Mouse (Mus musculus) kidney, adult 9 months (tissue): Measurements from ENCODE around the gene Ropn1l.

Experiments used
- DNase-seq: peaks from one replicate; pipeline ENCODE4 v3.0.0; 2022

Ropn1l gene

GRCm38 (mm10) chr15:31453098-31453916 is at the start of gene Ropn1l:
TSS of gene Ropn1l (minus strand) at chr15:31453737.
- DNase-seq, result peak; percentile 94

DNA sequence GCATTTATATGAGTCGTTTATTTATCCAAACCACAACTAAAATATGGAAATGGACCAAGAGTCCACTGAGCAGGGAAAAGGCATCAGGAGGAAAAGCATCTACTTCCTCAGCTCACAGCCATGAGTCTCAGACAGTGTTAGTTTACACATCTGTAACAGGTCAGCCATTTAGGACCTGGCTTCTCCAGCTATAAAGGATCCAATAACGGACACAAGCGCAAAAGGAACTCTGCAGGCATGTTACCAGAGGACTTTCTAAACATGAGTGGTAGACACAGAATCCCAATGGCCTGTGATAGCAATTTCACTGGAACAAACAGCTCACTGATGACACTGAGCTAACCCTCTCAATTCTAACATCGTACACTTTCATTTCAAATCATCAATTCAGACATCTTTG is 49.5 kb upstream of the Ropn1l start:
- no peak for DNase-seq

DNA sequence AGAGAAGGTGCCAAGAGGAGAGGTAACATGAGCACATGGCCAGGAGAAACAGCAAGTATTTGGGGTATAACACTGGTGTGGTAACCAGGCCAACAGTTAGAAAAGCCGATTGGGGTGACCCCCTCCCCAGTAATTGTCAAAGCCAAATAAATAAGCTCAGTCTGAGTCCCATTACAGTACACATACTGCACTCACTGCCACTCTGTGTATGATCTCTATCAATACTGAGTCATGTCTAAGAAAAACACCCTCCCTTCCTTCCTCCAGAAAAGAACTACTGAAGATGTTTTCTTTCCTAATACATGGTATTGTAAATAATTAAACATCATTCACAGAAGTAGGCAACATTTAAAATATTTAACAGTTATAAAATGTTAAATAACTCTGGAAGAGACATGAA is 48.8 kb upstream of the Ropn1l start:
- no peak for DNase-seq

DNA sequence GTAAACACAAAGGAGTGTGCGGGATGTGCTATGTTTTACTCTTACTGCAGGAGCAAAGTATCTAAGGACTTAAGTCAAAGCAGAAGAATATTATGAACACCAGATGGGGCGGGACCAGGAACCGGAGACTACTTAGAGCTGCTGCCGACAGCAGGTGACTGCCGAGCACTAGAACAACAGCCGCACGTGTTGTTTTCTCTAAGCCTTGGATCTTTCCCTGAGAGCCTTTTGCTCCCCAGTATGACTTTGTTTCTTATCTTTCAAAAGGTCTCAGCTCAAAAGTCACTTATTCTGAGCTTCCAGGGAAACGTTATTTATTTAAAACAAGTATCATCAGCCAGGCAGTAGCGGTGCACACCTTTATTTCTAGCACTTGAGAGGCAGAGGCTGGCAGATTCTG is 41.3 kb upstream of the Ropn1l start:
- no peak for DNase-seq

DNA sequence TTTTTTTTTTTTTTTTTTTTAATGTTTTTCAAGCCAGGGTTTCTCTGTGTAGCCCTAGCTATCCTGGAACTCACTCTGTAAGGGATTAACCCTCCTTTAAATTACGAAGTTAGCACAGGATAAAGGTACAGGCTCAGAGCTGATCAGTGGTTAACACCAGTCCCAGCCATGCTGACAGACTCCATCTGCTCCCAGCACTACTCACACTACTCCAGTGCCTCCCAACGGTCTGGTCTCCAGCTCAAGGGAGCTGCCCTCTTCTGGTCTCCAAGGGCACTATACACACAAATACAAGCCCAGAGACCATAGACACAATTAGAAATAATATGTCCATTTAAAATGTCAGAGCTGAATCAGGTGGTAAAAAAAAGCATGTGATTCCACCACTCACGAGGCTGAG is 40.8 kb upstream of the Ropn1l start:
- no peak for DNase-seq

DNA sequence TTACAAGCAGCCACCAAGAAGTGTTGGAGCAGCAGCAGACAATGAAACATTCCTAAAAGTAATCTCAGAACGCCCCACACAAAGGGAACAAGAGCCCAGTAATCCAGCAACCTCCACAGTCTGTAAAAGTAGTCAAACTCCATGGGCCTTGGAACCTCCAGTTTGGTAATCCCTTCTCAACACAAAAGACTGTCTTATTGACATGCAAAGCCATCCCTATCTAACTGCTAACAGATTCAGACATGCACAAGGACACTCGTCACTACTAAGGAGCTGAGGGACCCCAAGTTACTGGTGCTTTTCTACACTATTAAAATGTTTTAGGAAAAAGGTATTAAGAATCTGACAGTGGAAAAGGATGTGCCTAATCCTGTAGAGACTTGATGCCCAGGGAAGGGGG is 33.9 kb upstream of the Ropn1l start:
- no peak for DNase-seq

DNA sequence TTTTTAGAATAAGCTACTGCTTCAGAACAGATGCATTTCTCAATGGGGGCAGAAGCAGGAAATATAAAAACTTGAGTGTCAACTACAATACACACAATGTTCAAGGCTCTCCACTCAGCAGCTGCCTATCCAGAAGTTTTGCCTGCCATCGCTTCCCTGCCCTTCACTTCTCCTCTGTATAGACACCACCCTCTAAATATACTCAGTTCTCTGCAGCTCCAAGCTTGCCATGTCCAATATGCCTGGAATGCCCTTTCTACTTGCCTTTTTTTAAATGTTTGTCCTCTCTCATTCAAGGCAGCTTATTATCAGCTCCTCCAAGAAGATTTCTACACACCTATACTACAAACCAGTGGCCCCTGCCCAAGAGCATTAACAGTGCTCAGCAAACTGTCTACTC is 23.1 kb upstream of the Ropn1l start:
- no peak for DNase-seq

- DNase-seq, result no peak
Measured at GRCm38 (mm10) chr15:31472645-31473574, 19.4 kb upstream of the Ropn1l start.

DNA sequence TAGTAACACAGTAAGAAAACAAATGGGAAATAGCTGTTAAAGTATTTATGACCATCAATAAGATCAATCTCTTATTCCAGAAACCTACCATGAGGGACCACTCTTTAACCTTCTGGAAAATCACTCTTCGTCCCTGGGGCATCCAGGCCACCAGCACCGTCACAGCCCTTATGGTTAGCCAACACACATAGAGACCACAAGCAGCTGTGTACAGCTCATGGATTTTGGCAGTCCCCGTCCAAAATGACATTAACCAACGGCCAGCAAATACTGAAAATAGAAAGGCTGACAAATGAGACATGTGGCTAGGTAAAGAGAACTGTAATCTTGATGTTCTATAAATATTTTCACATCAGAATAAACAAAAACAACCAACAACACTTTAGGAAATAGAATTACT is 18.0 kb upstream of the Ropn1l start:
- no peak for DNase-seq

GRCm38 (mm10) chr15:31469497-31469896 is 16.0 kb upstream of the Ropn1l start:
- no peak for DNase-seq

- DNase-seq, result no peak
Measured at GRCm38 (mm10) chr15:31468806-31469205, 15.3 kb upstream of the Ropn1l start.

GRCm38 (mm10) chr15:31466749-31467148 is 13.2 kb upstream of the Ropn1l start:
- DNase-seq, result no peak

- DNase-seq, result no peak
Measured at GRCm38 (mm10) chr15:31466295-31466694, 12.8 kb upstream of the Ropn1l start.

DNA sequence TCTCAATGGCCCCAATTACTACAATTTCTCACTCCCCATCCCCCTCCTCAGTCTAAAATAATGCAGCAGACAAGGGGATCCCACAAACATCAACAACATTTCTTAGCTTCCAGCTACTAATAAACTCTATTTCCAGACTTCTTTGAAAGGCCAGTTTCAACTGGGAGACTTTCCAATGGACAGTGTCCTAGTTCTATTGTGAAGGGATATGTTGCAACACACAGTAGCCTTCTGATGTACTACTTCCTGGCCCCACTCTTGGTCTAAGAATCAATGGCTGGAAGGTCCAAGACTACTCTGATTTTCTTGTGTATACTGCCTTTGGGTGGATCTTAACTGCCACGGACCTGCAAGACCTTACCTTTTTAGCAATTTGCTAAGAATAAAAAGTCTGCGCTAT is 12.3 kb upstream of the Ropn1l start:
- no peak for DNase-seq

GRCm38 (mm10) chr15:31460571-31460970 is 7.0 kb upstream of the Ropn1l start:
- no peak for DNase-seq

GRCm38 (mm10) chr15:31458081-31458480 is 4.5 kb upstream of the Ropn1l start:
- DNase-seq, result no peak

DNA sequence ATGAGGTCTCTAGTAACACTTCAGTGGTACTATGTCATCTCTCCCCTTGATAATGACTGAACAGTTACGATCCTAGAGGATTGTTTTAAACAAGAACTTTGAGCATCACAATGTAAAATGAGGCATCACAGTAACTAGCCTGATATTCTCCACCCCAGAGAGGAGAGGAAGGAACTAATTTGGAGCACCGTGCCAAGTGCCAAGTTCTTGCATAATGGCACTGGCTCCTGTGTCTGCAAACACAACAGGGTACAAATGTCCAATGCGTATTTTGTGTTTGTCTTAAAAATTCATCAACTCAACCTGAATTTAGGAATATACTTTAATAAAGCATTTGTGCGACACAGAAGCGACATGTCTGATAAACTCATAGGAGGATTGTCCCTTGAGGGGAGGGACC is 2.8 kb upstream of the Ropn1l start:
- peak; percentile 28 for DNase-seq

- DNase-seq, result no peak
Measured at GRCm38 (mm10) chr15:31454861-31455295, 1.3 kb upstream of the Ropn1l start.

GRCm38 (mm10) chr15:31454096-31454860 is 741 bp upstream of the Ropn1l start:
- DNase-seq, result no peak

GRCm38 (mm10) chr15:31452336-31453097 is 1.0 kb downstream of the Ropn1l start:
- DNase-seq, result no peak

DNA sequence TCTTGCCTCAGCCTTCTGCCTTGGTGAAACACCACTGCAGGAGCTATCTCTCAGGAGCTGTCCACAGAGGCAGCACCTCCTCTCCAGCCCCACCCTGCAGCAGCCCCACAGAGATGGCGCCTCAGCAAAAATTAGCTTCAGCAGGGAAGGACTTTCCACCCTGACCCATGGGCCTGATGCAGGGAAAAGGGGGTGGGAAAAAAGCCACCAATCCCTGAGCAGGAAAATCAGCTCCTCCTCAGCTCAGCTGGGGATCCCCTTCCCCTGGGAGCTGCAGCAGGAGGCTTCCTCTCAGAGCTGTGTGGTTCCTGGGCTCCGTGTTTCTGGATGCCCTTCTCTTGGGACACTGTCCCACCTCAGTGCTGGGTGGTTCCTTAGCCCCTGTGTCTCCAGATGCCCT is 3.8 kb downstream of the Ropn1l start:
- peak; percentile 92 for DNase-seq

DNA sequence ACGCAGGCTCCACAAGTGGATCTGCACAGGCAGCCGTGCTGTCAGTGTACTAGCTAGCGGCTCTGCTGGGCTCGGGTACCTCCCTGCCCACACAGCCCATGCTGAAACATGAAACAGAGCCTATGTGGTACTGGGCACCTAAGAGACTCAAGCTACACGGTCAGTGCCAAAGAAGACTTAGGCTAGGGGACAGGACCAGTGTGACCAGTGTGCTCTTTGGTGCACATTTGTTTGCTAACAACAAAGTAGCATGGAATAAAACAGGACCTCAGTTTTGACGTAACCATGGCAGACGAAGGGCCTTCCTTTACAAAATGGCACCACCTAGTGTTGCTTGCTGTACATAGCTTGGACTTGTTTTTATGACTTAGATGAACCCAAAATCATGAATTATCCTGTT is 6.4 kb downstream of the Ropn1l start:
- peak; percentile 77 for DNase-seq
